Mouse (Mus musculus): ENCODE data around the gene A430033K04Rik. TPM values are rescaled to one million over a fixed set of nuclear protein-coding genes. Genes with fewer than 3 reads are reported as not detected.

Gene A430033K04Rik
- polyA plus RNA-seq, 2 experiments: 2.5 to 2.6 TPM

GRCm38 (mm10) chr5:138694036-138694435 is 71.4 kb downstream of the A430033K04Rik start:
- WGBS (ENCODE audit: insufficient replicate concordance): 37% methylated on average over 2 of the region's 2 CpGs
- ATAC-seq (ENCODE audit: insufficient read depth): no peak
- TF ChIP-seq CTCF (IDR thresholded peaks at IDR 0.05; ENCODE audit: low read depth) (no peak), EP300 (IDR thresholded peaks at IDR 0.05; ENCODE audit: low read depth) (no peak)

DNA sequence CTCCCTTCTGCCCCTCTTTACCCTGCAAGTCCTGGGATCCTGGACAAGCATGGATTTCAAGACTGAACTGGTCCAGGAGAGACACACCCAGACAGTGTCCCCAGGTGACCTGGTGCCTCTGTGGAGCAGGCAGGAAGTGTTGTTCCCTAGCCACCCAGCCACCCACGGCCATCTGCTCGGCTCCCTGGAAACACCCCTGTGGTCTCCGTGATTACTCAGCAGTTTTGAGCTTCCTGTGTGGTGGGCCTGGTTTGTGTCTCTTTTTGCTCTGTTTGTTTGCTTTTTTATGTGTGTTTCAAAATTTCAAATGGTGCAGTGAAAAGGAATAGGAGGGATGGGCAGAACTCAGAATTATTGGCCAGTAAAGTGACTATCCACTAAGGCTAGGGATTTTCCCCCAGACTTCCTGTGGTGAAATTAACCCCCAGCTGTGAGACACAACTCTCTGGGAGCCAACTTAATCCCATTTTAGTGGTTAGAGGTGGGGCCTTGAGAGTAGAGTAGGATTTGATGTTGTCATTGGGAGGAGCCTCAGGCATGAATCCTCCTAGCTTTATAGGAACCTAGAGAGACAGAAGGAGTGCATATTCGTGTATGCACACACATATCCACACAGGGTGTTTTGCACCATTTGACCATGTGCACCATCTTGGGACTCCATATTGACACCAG is 72.0 kb downstream of the A430033K04Rik start:
- no peaks in the 10 kb centered on the region for H3K4me1 ChIP-seq (replicated peaks; ENCODE audit: control insufficient read depth in 2 of 2, insufficient read depth in 2 of 2, low read length in 1 of 2)
- DNase-seq (ENCODE audit: low read depth in 3 of 3, low spot score in 3 of 3): no peak
- TF ChIP-seq EP300 (IDR thresholded peaks at IDR 0.05; ENCODE audit: low read depth) (no peak), CTCF (IDR thresholded peaks at IDR 0.05; ENCODE audit: low read depth) (no peak)
- H3K36me3 ChIP-seq (replicated peaks; ENCODE audit: control insufficient read depth, insufficient read depth, low read depth): no peaks in the 10 kb centered on the region
- 25% methylated on average over 4 of the region's 4 CpGs for WGBS (ENCODE audit: insufficient replicate concordance)
- no peak overlapping the region for H3K4me3 ChIP-seq (ENCODE audit: insufficient read depth in 1 of 2, low read depth in 2 of 2, low read length in 2 of 2)
- no peak overlapping the region for H3K4me2 ChIP-seq (ENCODE audit: low read depth)
- no peaks in the 10 kb centered on the region for H3K27me3 ChIP-seq (ENCODE audit: control insufficient read depth, insufficient read depth, low read length)
- H3K27ac ChIP-seq: no peak overlapping the region
- no peak for ATAC-seq (ENCODE audit: insufficient read depth)
- no peaks in the 10 kb centered on the region for H3K9me3 ChIP-seq (ENCODE audit: control insufficient read depth, low read length)
- no peak overlapping the region for H3K9ac ChIP-seq (replicated peaks)

More at GRCm38 (mm10) chr5:138694036-138694435, 71.4 kb downstream of the A430033K04Rik start:
- Histone ChIP-seq H3K27me3 (ENCODE audit: control insufficient read depth, insufficient read depth, low read length) (no peaks in the 10 kb centered on the region), H3K4me2 (ENCODE audit: low read depth) (no peak overlapping the region), H3K9me3 (ENCODE audit: control insufficient read depth, low read length) (no peaks in the 10 kb centered on the region), H3K36me3 (replicated peaks; ENCODE audit: control insufficient read depth, insufficient read depth, low read depth) (no peaks in the 10 kb centered on the region), H3K27ac (no peak overlapping the region), H3K9ac (replicated peaks) (no peak overlapping the region), H3K4me1 (replicated peaks; ENCODE audit: control insufficient read depth in 2 of 2, insufficient read depth in 2 of 2, low read length in 1 of 2) (no peaks in the 10 kb centered on the region), H3K4me3 (ENCODE audit: insufficient read depth in 1 of 2, low read depth in 2 of 2, low read length in 2 of 2) (no peak overlapping the region)
- DNase-seq (ENCODE audit: low read depth in 3 of 3, low spot score in 3 of 3): no peak

- no peak for TF ChIP-seq CTCF (IDR thresholded peaks at IDR 0.05; ENCODE audit: low read depth)
- 58% methylated on average over 6 of the region's 6 CpGs for WGBS (ENCODE audit: insufficient replicate concordance)
- ATAC-seq (ENCODE audit: insufficient read depth): no peak
Observed at GRCm38 (mm10) chr5:138697466-138697865, 74.8 kb downstream of the A430033K04Rik start.

More at GRCm38 (mm10) chr5:138697466-138697865, 74.8 kb downstream of the A430033K04Rik start:
- Histone ChIP-seq H3K27ac (no peak overlapping the region), H3K9ac (replicated peaks) (no peak overlapping the region), H3K36me3 (replicated peaks; ENCODE audit: control insufficient read depth, insufficient read depth, low read depth) (no peaks in the 10 kb centered on the region), H3K4me3 (ENCODE audit: insufficient read depth in 1 of 2, low read depth in 2 of 2, low read length in 2 of 2) (no peak overlapping the region), H3K27me3 (ENCODE audit: control insufficient read depth, insufficient read depth, low read length) (no peaks in the 10 kb centered on the region), H3K4me2 (ENCODE audit: low read depth) (no peak overlapping the region), H3K9me3 (ENCODE audit: control insufficient read depth, low read length) (no peaks in the 10 kb centered on the region), H3K4me1 (replicated peaks; ENCODE audit: control insufficient read depth in 2 of 2, insufficient read depth in 2 of 2, low read length in 1 of 2) (no peaks in the 10 kb centered on the region)
- DNase-seq (ENCODE audit: low read depth in 3 of 3, low spot score in 3 of 3): no peak

Small RNA genes within 50 kb of the gene (microRNA-seq; reads per million reads assigned to microRNA genes)
- not detected for gene Gm24082

Other genes starting within 250 kb of the A430033K04Rik start
- 1.3 and 1.9 TPM in 2 replicates for gene Zfp157, start 181.4 kb upstream of the A430033K04Rik start, polyA plus RNA-seq (2012; rRNA removed)
- 2.5 and 4.6 TPM in 2 replicates for gene Zfp157, start 181.4 kb upstream of the A430033K04Rik start, polyA plus RNA-seq (2014; fragmentation: Nextera tagmentation; extraction: Ambion mirVana)
- not detected in 2 replicates for gene 1700123K08Rik, start 58.1 kb upstream of the A430033K04Rik start, polyA plus RNA-seq (2012; rRNA removed)
- not detected in 2 replicates for gene 1700123K08Rik, start 58.1 kb upstream of the A430033K04Rik start, polyA plus RNA-seq (2014; fragmentation: Nextera tagmentation; extraction: Ambion mirVana)
- gene Zfp68, start 3.1 kb upstream of the A430033K04Rik start, polyA plus RNA-seq (2012; rRNA removed): 2.7 and 5.1 TPM in 2 replicates
- gene Zfp68, start 3.1 kb upstream of the A430033K04Rik start, polyA plus RNA-seq (2014; fragmentation: Nextera tagmentation; extraction: Ambion mirVana): 15.3 and 17.2 TPM in 2 replicates
- 5.4 and 6.5 TPM in 2 replicates for gene Fam20c, start 131.7 kb downstream of the A430033K04Rik start, polyA plus RNA-seq (2012; rRNA removed)
- 6.8 and 7.2 TPM in 2 replicates for gene Fam20c, start 131.7 kb downstream of the A430033K04Rik start, polyA plus RNA-seq (2014; fragmentation: Nextera tagmentation; extraction: Ambion mirVana)
- gene Gm5294, start 197.2 kb downstream of the A430033K04Rik start, polyA plus RNA-seq (2012; rRNA removed): not detected in 2 replicates
- gene Gm5294, start 197.2 kb downstream of the A430033K04Rik start, polyA plus RNA-seq (2014; fragmentation: Nextera tagmentation; extraction: Ambion mirVana): not detected in 2 replicates